In the genomic region with DNA sequence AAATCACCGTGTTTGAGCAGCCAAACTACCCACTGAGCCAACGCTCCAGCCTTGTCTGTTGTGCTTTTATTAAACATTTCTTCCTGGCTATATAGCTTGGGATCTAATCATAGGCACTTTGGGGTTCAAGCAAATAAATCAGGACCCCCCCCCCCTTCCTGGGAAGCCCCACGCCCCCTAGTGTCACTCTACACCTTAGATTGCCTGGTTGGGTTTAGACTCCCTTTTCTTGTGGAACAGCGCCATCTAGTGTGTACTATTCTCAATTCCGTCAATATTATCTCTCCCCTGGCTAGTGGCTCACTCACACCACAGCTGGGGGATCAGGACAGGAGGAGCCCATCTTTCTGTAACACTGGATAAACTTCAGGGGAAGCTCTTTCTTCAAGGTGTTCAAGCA, we compare ENCODE assay signal across 9 mouse cellular contexts.
DNase-seq lines count a peak whose midpoint lies in the region; ATAC-seq lines count a peak whose summit lies in the region.
"Had no signal": no experiment of that assay in that cellular context is flagged by ENCODE, and none has a peak within 500 bp of the region (broad histone marks: within the 10 kb centered on the region; RNA-seq: fewer than 3 reads in every experiment).

No protein-coding gene starts in this region.

- no peak for ATAC-seq in cerebellum, adult (ENCODE audit: insufficient number of reproducible peaks, low FRiP score, low TSS enrichment)
- 0 out of 2 replicates have a peak, but pooled peaks have one; percentile 19 for ATAC-seq in embryonic facial prominence, embryonic 15.5 days (ENCODE audit: insufficient number of reproducible peaks, low FRiP score, low TSS enrichment, low read depth)

- no peak overlapping the region for H3K4me3 ChIP-seq in embryonic facial prominence, embryonic 15.5 days (replicated peaks)
- H3K4me3 ChIP-seq: stomach, embryonic 15.5 days had no signal

- H3K27me3 ChIP-seq in embryonic facial prominence, embryonic 15.5 days, result peaks cover 37% of the 10 kb centered on the region

- no peak overlapping the region for H3K4me2 ChIP-seq in embryonic facial prominence, embryonic 15.5 days (replicated peaks)
- H3K4me2 ChIP-seq: stomach, embryonic 15.5 days had no signal

- H3K4me1 ChIP-seq in embryonic facial prominence, embryonic 15.5 days, result no peaks in the 10 kb centered on the region
- H3K4me1 ChIP-seq: stomach, embryonic 15.5 days had no signal

- DNase-seq in cerebellum, adult 8-10 months, result peak; percentile 13
- DNase-seq in urinary bladder, postnatal 14 days (ENCODE audit: low spot score), result peak; percentile 31
- no peak for DNase-seq in urinary bladder, postnatal 36 days (ENCODE audit: low spot score in 2 of 2)
- peak; percentile 24 to 49 for DNase-seq in kidney, postnatal 25 days
- DNase-seq in lung, postnatal 25 days (ENCODE audit: low spot score), result peak; percentile 54
- DNase-seq in skeletal muscle tissue, adult 2 months (ENCODE audit: low read depth, low spot score), result peak; percentile 48

- 32% methylated on average over 5 of the region's 5 CpGs for WGBS in embryonic facial prominence, embryonic 15.5 days

- H3K9me3 ChIP-seq in embryonic facial prominence, embryonic 15.5 days (replicated peaks), result no peaks in the 10 kb centered on the region
- H3K9me3 ChIP-seq: stomach, embryonic 15.5 days had no signal

- no peaks in the 10 kb centered on the region for H3K36me3 ChIP-seq in embryonic facial prominence, embryonic 15.5 days
- H3K36me3 ChIP-seq: stomach, embryonic 15.5 days had no signal

- H3K27ac ChIP-seq in embryonic facial prominence, embryonic 15.5 days (replicated peaks), result no peak overlapping the region
- H3K27ac ChIP-seq: stomach, embryonic 15.5 days had no signal

- H3K9ac ChIP-seq in embryonic facial prominence, embryonic 15.5 days, result no peak overlapping the region
- H3K9ac ChIP-seq: stomach, embryonic 15.5 days had no signal

Comparison
In these comparisons a context has a peak if more than half of its experiments do, and no peak if none do; other contexts are left out.
1. DNase-seq: peak in cerebellum, adult 8-10 months (single experiment), urinary bladder, postnatal 14 days (single experiment), kidney, postnatal 25 days (2 of 2), lung, postnatal 25 days (single experiment) and skeletal muscle tissue, adult 2 months (single experiment); none in urinary bladder, postnatal 36 days (0 of 2).